In genomic region chr2:180228060-180228458, GRCm38 (mm10) we compare ENCODE assay signal across 8 mouse cellular contexts. TPM values are rescaled to one million over a fixed set of nuclear protein-coding genes. Genes with fewer than 3 reads are reported as not detected.
A peak's percentile ranks its signal among the peaks of the same experiment; 100 is the strongest.
DNase-seq lines count a peak whose midpoint lies in the region; ATAC-seq and TF ChIP-seq lines count a peak whose summit lies in the region.

No protein-coding gene starts in this region.

- no peak for ATAC-seq in liver, embryonic 11.5 days (replicated peaks; ENCODE audit: low FRiP score)
- no peak for ATAC-seq in liver, postnatal 0 days

- no peak for TF ChIP-seq CTCF in gastrocnemius, adult 2 months (IDR thresholded peaks at IDR 0.05)
- TF ChIP-seq CTCF in liver, postnatal 0 days (IDR thresholded peaks at IDR 0.05; ENCODE audit: low read depth): no peak

- intact Hi-C loops in gastrocnemius, adult 2 months (cut with DNase I): no loop called here

- 56% methylated on average over 6 of the region's 6 CpGs for WGBS in liver, embryonic 11.5 days
- 59% methylated on average over 6 of the region's 6 CpGs for WGBS in liver, postnatal 0 days (ENCODE audit: insufficient replicate concordance)

- no peak for DNase-seq in gastrocnemius, adult 2 months
- DNase-seq in gastrocnemius, postnatal 25 days: no peak
- DNase-seq in liver, embryonic 11.5 days (ENCODE audit: low spot score): no peak
- DNase-seq in liver: no peak
- DNase-seq in liver, postnatal 0 days: peak; percentile 13
- no peak for DNase-seq in left cerebral cortex, adult 18-20 months (ENCODE audit: low spot score in 2 of 2)
- no peak for DNase-seq in yolk sac, embryonic 10.5 days (ENCODE audit: low spot score)

- TF ChIP-seq EP300 in liver, postnatal 0 days (IDR thresholded peaks at IDR 0.05; ENCODE audit: low read depth): no peak

- no peaks in the 10 kb centered on the region for H3K36me3 ChIP-seq in liver, embryonic 11.5 days (ENCODE audit: control insufficient read depth, insufficient read depth, low read length)
- H3K36me3 ChIP-seq in liver, postnatal 0 days (replicated peaks; ENCODE audit: insufficient read depth, low read length): no peaks in the 10 kb centered on the region

- peak overlapping the region; percentile 88 for H3K27ac ChIP-seq in gastrocnemius, adult 2 months
- H3K27ac ChIP-seq in liver, embryonic 11.5 days (ENCODE audit: low read depth, low read length): no peak overlapping the region
- peak overlapping the region; percentile 88 for H3K27ac ChIP-seq in brown adipose tissue, adult 24 weeks (replicated peaks; ENCODE audit: low read depth, low read length)
- H3K27ac ChIP-seq in liver, postnatal 0 days (ENCODE audit: low read depth): no peak overlapping the region

- H3K9ac ChIP-seq in liver, embryonic 11.5 days (ENCODE audit: low read depth, low read length): no peak overlapping the region
- no peak overlapping the region for H3K9ac ChIP-seq in liver, postnatal 0 days (replicated peaks)

- peak overlapping the region; percentile 69 for H3K4me3 ChIP-seq in gastrocnemius, adult 2 months
- no peak overlapping the region for H3K4me3 ChIP-seq in liver, embryonic 11.5 days (ENCODE audit: low read depth, low read length)
- no peak overlapping the region for H3K4me3 ChIP-seq in brown adipose tissue, adult 24 weeks (ENCODE audit: insufficient read depth, low read depth, low read length)
- H3K4me3 ChIP-seq in liver, postnatal 0 days (ENCODE audit: low read depth, low read length): no peak overlapping the region

- no peaks in the 10 kb centered on the region for H3K9me3 ChIP-seq in liver, embryonic 11.5 days (ENCODE audit: control insufficient read depth, low read length)
- no peaks in the 10 kb centered on the region for H3K9me3 ChIP-seq in liver, postnatal 0 days (ENCODE audit: low read length)

- H3K4me2 ChIP-seq in liver, embryonic 11.5 days: peak overlapping the region; percentile 59; the same call in 1 of the 2 replicates
- peak overlapping the region; percentile 57; the same call in 1 of the 2 replicates for H3K4me2 ChIP-seq in liver, postnatal 0 days (ENCODE audit: low read depth, low read length)

- peaks cover 42% of the 10 kb centered on the region for H3K27me3 ChIP-seq in liver, embryonic 11.5 days (replicated peaks; ENCODE audit: control insufficient read depth, insufficient read depth, low read length)
- peaks cover 24% of the 10 kb centered on the region for H3K27me3 ChIP-seq in liver, postnatal 0 days (ENCODE audit: insufficient read depth, low read length)

- peaks cover 16% of the 10 kb centered on the region for H3K4me1 ChIP-seq in liver, embryonic 11.5 days (replicated peaks; ENCODE audit: control insufficient read depth, insufficient read depth, low read length)
- peaks cover 19% of the 10 kb centered on the region for H3K4me1 ChIP-seq in brown adipose tissue, adult 24 weeks (ENCODE audit: control insufficient read depth, insufficient read depth, insufficient read length, low read length)
- peaks cover 23% of the 10 kb centered on the region for H3K4me1 ChIP-seq in liver, postnatal 0 days (ENCODE audit: insufficient read depth)

RNA-seq across cellular contexts. Expression of gene Lama5, which starts 2.4 kb away (rescaled TPM):
- total RNA-seq in gastrocnemius, adult 2 months (2021): 10 to 100 TPM; 10.5 to 14.8 TPM
- 10 to 100 TPM in 1 of 2 experiments, 1 to 10 TPM in 1; 8.0 to 10.0 TPM for total RNA-seq in gastrocnemius, postnatal 25 days (2021)
- 10.7 and 15.5 TPM in 2 replicates for polyA plus RNA-seq in liver, embryonic 11.5 days (2014; fragmentation: Nextera tagmentation; extraction: Ambion mirVana)
- polyA plus RNA-seq in brown adipose tissue, adult 24 weeks (2012; ENCODE audit: insufficient read depth, insufficient read length, missing spikeins): 3.2 and 7.3 TPM in 2 replicates
- polyA plus RNA-seq in liver, postnatal 0 days (2015; fragmentation: Nextera tagmentation; extraction: Ambion mirVana): 2.1 and 2.2 TPM in 2 replicates
- total RNA-seq in left cerebral cortex, adult 18-20 months (2021): 10 to 100 TPM in 1 of 2 experiments, 1 to 10 TPM in 1; 8.2 to 11.2 TPM

RNA-seq across cellular contexts. Expression of gene Rps21, which starts 29.1 kb away (rescaled TPM):
- 100 to 1,000 TPM; 359 to 473 TPM for total RNA-seq in gastrocnemius, adult 2 months (2021)
- 100 to 1,000 TPM; 342 to 348 TPM for total RNA-seq in gastrocnemius, postnatal 25 days (2021)
- polyA plus RNA-seq in liver, embryonic 11.5 days (2014; fragmentation: Nextera tagmentation; extraction: Ambion mirVana): 736 and 852 TPM in 2 replicates
- 875 and 1,284 TPM in 2 replicates for polyA plus RNA-seq in brown adipose tissue, adult 24 weeks (2012; ENCODE audit: insufficient read depth, insufficient read length, missing spikeins)
- 382 and 393 TPM in 2 replicates for polyA plus RNA-seq in liver, postnatal 0 days (2015; fragmentation: Nextera tagmentation; extraction: Ambion mirVana)
- total RNA-seq in left cerebral cortex, adult 18-20 months (2021): 100 to 1,000 TPM; 728 to 804 TPM

RNA-seq across cellular contexts. Expression of gene Cables2, which starts 45.2 kb away (rescaled TPM):
- total RNA-seq in gastrocnemius, adult 2 months (2021): 1 to 10 TPM; 9.3 to 9.8 TPM
- total RNA-seq in gastrocnemius, postnatal 25 days (2021): 10 to 100 TPM in 1 of 2 experiments, 1 to 10 TPM in 1; 8.6 to 10.7 TPM
- polyA plus RNA-seq in liver, embryonic 11.5 days (2014; fragmentation: Nextera tagmentation; extraction: Ambion mirVana): 9.4 and 9.6 TPM in 2 replicates
- polyA plus RNA-seq in brown adipose tissue, adult 24 weeks (2012; ENCODE audit: insufficient read depth, insufficient read length, missing spikeins): 4.6 and 5.1 TPM in 2 replicates
- polyA plus RNA-seq in liver, postnatal 0 days (2015; fragmentation: Nextera tagmentation; extraction: Ambion mirVana): 4.7 and 5.2 TPM in 2 replicates
- 10 to 100 TPM; 30.5 to 33.7 TPM for total RNA-seq in left cerebral cortex, adult 18-20 months (2021)

RNA-seq across cellular contexts. Expression of gene Adrm1, which starts 56.8 kb away (rescaled TPM):
- total RNA-seq in gastrocnemius, adult 2 months (2021): 100 to 1,000 TPM in 1 of 2 experiments, 10 to 100 TPM in 1; 99.5 to 121 TPM
- total RNA-seq in gastrocnemius, postnatal 25 days (2021): 100 to 1,000 TPM in 1 of 2 experiments, 10 to 100 TPM in 1; 88.2 to 102 TPM
- polyA plus RNA-seq in liver, embryonic 11.5 days (2014; fragmentation: Nextera tagmentation; extraction: Ambion mirVana): 211 and 217 TPM in 2 replicates
- 65.9 and 105 TPM in 2 replicates for polyA plus RNA-seq in brown adipose tissue, adult 24 weeks (2012; ENCODE audit: insufficient read depth, insufficient read length, missing spikeins)
- 91.9 and 98.0 TPM in 2 replicates for polyA plus RNA-seq in liver, postnatal 0 days (2015; fragmentation: Nextera tagmentation; extraction: Ambion mirVana)
- 100 to 1,000 TPM; 106 to 111 TPM for total RNA-seq in left cerebral cortex, adult 18-20 months (2021)

Comparison
In these comparisons a context has a peak if more than half of its experiments do, and no peak if none do; other contexts are left out.
1. H3K27ac ChIP-seq: peak in gastrocnemius, adult 2 months (single experiment) and brown adipose tissue, adult 24 weeks (single experiment); none in liver, embryonic 11.5 days (single experiment) and liver, postnatal 0 days (single experiment).